Mouse (Mus musculus) liver, embryonic 16.5 days (tissue): Measurements from ENCODE around the gene Zbtb20. TPM values are rescaled to one million over a fixed set of nuclear protein-coding genes. Genes with fewer than 3 reads are reported as not detected.

Experiments
- ATAC-seq: fragments of 200-750 bp; cut with Nextera tagmentation; 2 replicates; pipeline ENCODE4 v1.8.0; 2017; ENCODE audit warnings: low read depth, mild to moderate bottlenecking, moderate number of reproducible peaks, moderate library complexity
- H3K27ac ChIP-seq: fragments of 300-500 bp; sonication (generic); 2 replicates; pipeline ENCODE4 v1.5.1; 2014; ENCODE audit warnings: mild to moderate bottlenecking, low read length
- H3K27me3 ChIP-seq: fragments of 300-500 bp; sonication (generic); 2 replicates; pipeline ENCODE4 v1.6.1; 2014; ENCODE audit warnings: low read depth, low read length, mixed read lengths; ENCODE audit not compliant: control insufficient read depth, insufficient read depth
- H3K36me3 ChIP-seq: fragments of 300-500 bp; sonication (generic); 2 replicates; pipeline ENCODE4 v1.6.1; 2014; ENCODE audit warnings: mild to moderate bottlenecking; ENCODE audit not compliant: control insufficient read depth, insufficient read depth
- H3K4me1 ChIP-seq: fragments of 300-500 bp; sonication (generic); 2 replicates; pipeline ENCODE4 v1.6.1; 2014; ENCODE audit warnings: low read depth, low read length, mixed read lengths; ENCODE audit not compliant: control insufficient read depth
- H3K4me2 ChIP-seq: fragments of 300-500 bp; sonication (generic); 2 replicates; pipeline ENCODE4 v1.6.1; 2014; ENCODE audit warnings: low read depth, low read length, mixed read lengths
- H3K4me3 ChIP-seq: fragments of 300-500 bp; sonication (generic); 2 replicates; pipeline ENCODE4 v1.5.1; 2014; ENCODE audit warnings: low read depth, mild to moderate bottlenecking, low read length
- H3K9ac ChIP-seq: fragments of 300-500 bp; sonication (generic); 2 replicates; pipeline ENCODE4 v1.6.1; 2014; ENCODE audit warnings: low read depth, low read length
- H3K9me3 ChIP-seq: fragments of 300-500 bp; sonication (generic); replicated peaks from 2 replicates; pipeline ENCODE4 v1.6.1; 2016; ENCODE audit warnings: low read length; ENCODE audit not compliant: control insufficient read depth
- WGBS: fragments of 180-500 bp; shearing (Covaris S2); extraction: QIAGEN DNeasy Blood & Tissue Kit; methylation state at CpG from one replicate; pipeline ENCODE4 v1.1.7; 2014; ENCODE audit not compliant: insufficient replicate concordance; 5-methylcytosine and 5-hydroxymethylcytosine counted together
- polyA plus RNA-seq: library from polyadenylated mRNA; unstranded; fragments of >200 nt; fragmentation: Nextera tagmentation; extraction: Ambion mirVana; gene quantifications from 2 replicates; pipeline ENCODE4 v1.2.1, GENCODE M21; 2015

Gene Zbtb20
- polyA plus RNA-seq, 1 experiment from 2014 or later: 5.7 TPM

GRCm38 (mm10) chr16:42873942-42874341, 1.7 kb upstream of the Zbtb20 start:
- H3K4me3 ChIP-seq: no peak overlapping the region
- no peak overlapping the region for H3K27ac ChIP-seq
- no peaks in the 10 kb centered on the region for H3K27me3 ChIP-seq
- no peak overlapping the region for H3K4me2 ChIP-seq
- H3K4me1 ChIP-seq: peaks cover 3% of the 10 kb centered on the region
- H3K36me3 ChIP-seq: no peaks in the 10 kb centered on the region
- no peaks in the 10 kb centered on the region for H3K9me3 ChIP-seq
- ATAC-seq: no peak
- WGBS: 63% methylated on average over 3 of the region's 3 CpGs
- H3K9ac ChIP-seq: no peak overlapping the region

GRCm38 (mm10) chr16:42874456-42874855, 1.2 kb upstream of the Zbtb20 start:
- H3K4me3 ChIP-seq: peak overlapping the region; percentile 84
- H3K9ac ChIP-seq: peak overlapping the region; percentile 77
- H3K27me3 ChIP-seq: no peaks in the 10 kb centered on the region
- no peak for ATAC-seq
- H3K27ac ChIP-seq: peak overlapping the region; percentile 92
- no peaks in the 10 kb centered on the region for H3K36me3 ChIP-seq
- WGBS: 5% methylated on average over 5 of the region's 5 CpGs
- H3K4me2 ChIP-seq: peak overlapping the region; percentile 71
- no peaks in the 10 kb centered on the region for H3K9me3 ChIP-seq
- peaks cover 3% of the 10 kb centered on the region for H3K4me1 ChIP-seq

- under 1% methylated on average over 51 of the region's 54 CpGs for WGBS
- H3K9ac ChIP-seq: peak overlapping the region; percentile 77
These were observed 500 bp upstream of the Zbtb20 start for GRCm38 (mm10) chr16:42874910-42875851.

GRCm38 (mm10) chr16:42876021-42877000, 630 bp downstream of the Zbtb20 start:
- peak; percentile 28 for ATAC-seq
- no peaks in the 10 kb centered on the region for H3K36me3 ChIP-seq
- 3% methylated on average over 26 of the region's 62 CpGs for WGBS
- H3K9me3 ChIP-seq: no peaks in the 10 kb centered on the region
- no peaks in the 10 kb centered on the region for H3K27me3 ChIP-seq
- H3K4me2 ChIP-seq: peak overlapping the region; percentile 85
- H3K9ac ChIP-seq: peak overlapping the region; percentile 85
- peak overlapping the region; percentile 84 for H3K4me3 ChIP-seq
- H3K4me1 ChIP-seq: peaks cover 3% of the 10 kb centered on the region
- H3K27ac ChIP-seq: peak overlapping the region; percentile 93

More at GRCm38 (mm10) chr16:42874910-42875851, 500 bp upstream of the Zbtb20 start:
- Histone ChIP-seq H3K4me1 (peaks cover 3% of the 10 kb centered on the region), H3K9me3 (no peaks in the 10 kb centered on the region), H3K4me3 (peak overlapping the region; percentile 84), H3K36me3 (no peaks in the 10 kb centered on the region), H3K27ac (peak overlapping the region; percentile 93), H3K4me2 (peak overlapping the region; percentile 85), H3K27me3 (no peaks in the 10 kb centered on the region)
- peak; percentile 89 for ATAC-seq

GRCm38 (mm10) chr16:42880046-42880445, 4.4 kb downstream of the Zbtb20 start:
- 55% methylated on average over 3 of the region's 3 CpGs for WGBS
- Histone ChIP-seq H3K4me1 (peaks cover 3% of the 10 kb centered on the region; the same call in 1 of the 2 replicates), H3K4me2 (no peak overlapping the region), H3K9ac (no peak overlapping the region), H3K27me3 (no peaks in the 10 kb centered on the region), H3K36me3 (no peaks in the 10 kb centered on the region), H3K9me3 (no peaks in the 10 kb centered on the region), H3K27ac (no peak overlapping the region), H3K4me3 (no peak overlapping the region)
- no peak for ATAC-seq

DNA sequence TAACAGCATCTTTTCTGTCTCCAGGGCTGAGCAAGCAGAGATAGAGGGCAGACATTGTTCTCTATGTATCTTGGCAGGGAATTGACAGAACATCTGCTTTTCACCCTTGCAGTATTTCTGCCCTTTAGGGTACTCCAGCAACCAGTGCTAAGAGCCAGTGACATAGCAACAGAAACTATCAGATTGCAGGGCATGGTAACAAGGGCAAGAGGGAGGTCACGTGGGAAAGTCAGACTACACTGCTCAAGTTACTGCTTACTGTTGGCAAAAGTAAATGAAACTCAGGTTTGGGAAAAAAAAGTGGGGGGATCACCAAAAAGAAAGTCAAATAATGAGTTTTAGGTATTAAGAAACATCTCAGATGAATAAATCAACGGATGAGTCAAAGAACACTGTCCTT, 9.9 kb downstream of the Zbtb20 start:
- Histone ChIP-seq H3K27me3 (no peaks in the 10 kb centered on the region), H3K4me2 (no peak overlapping the region), H3K27ac (no peak overlapping the region), H3K4me1 (no peaks in the 10 kb centered on the region), H3K4me3 (no peak overlapping the region), H3K9me3 (no peaks in the 10 kb centered on the region), H3K36me3 (no peaks in the 10 kb centered on the region), H3K9ac (no peak overlapping the region)
- no peak for ATAC-seq
- 52% methylated on average over 2 of the region's 2 CpGs for WGBS

GRCm38 (mm10) chr16:42885964-42886363, 10.3 kb downstream of the Zbtb20 start:
- no peak overlapping the region for H3K9ac ChIP-seq
- H3K4me1 ChIP-seq: no peaks in the 10 kb centered on the region
- H3K27me3 ChIP-seq: no peaks in the 10 kb centered on the region
- H3K27ac ChIP-seq: no peak overlapping the region
- H3K4me3 ChIP-seq: no peak overlapping the region
- WGBS: 68% methylated on average over 7 of the region's 7 CpGs
- no peaks in the 10 kb centered on the region for H3K36me3 ChIP-seq
- ATAC-seq: no peak
- no peak overlapping the region for H3K4me2 ChIP-seq
- H3K9me3 ChIP-seq: no peaks in the 10 kb centered on the region

- Histone ChIP-seq H3K9ac (no peak overlapping the region), H3K9me3 (no peaks in the 10 kb centered on the region), H3K4me1 (no peaks in the 10 kb centered on the region), H3K27ac (no peak overlapping the region), H3K4me3 (no peak overlapping the region), H3K27me3 (no peaks in the 10 kb centered on the region), H3K36me3 (no peaks in the 10 kb centered on the region), H3K4me2 (no peak overlapping the region)
- no peak for ATAC-seq
- 68% methylated on average over 3 of the region's 3 CpGs for WGBS
These were observed 21.5 kb downstream of the Zbtb20 start for GRCm38 (mm10) chr16:42897125-42897693.
